Mouse (Mus musculus) heart, embryonic 14.5 days (tissue): ENCODE data around the gene Kat7. TPM values are rescaled to one million over a fixed set of nuclear protein-coding genes. Genes with fewer than 3 reads are reported as not detected.
A peak's percentile ranks its signal among the peaks of the same experiment; 100 is the strongest.

Source experiments
- ATAC-seq: fragments of 200-750 bp; cut with Nextera tagmentation; 2 replicates; pipeline ENCODE4 v1.8.0; 2017; ENCODE audit warnings: low read depth, moderate TSS enrichment; ENCODE audit not compliant: insufficient number of reproducible peaks, insufficient read depth, low FRiP score
- H3K27ac ChIP-seq, 2 experiments: fragments of 200-500 bp in 1 of 2; fragments of 300-500 bp in 1 of 2; sonication (generic) in 1 of 2; replicated peaks in 1 of 2; 2 replicates each; pipeline ENCODE4 v1.5.1; 2012 to 2014; ENCODE audit warnings: low read depth in 2 of 2, low read length in 2 of 2, control low read depth in 1 of 2, mild to moderate bottlenecking in 1 of 2, mixed read lengths in 1 of 2; ENCODE audit not compliant: control insufficient read depth in 1 of 2, insufficient read depth in 1 of 2
- H3K27me3 ChIP-seq: fragments of 300-500 bp; sonication (generic); 2 replicates; pipeline ENCODE4 v1.6.1; 2014; ENCODE audit warnings: mild to moderate bottlenecking, low read length, control low read depth; ENCODE audit not compliant: control insufficient read depth, insufficient read depth
- H3K36me3 ChIP-seq: fragments of 300-500 bp; sonication (generic); 2 replicates; pipeline ENCODE4 v1.6.1; 2014; ENCODE audit warnings: mild to moderate bottlenecking, control low read depth, low read length, mixed read lengths; ENCODE audit not compliant: control insufficient read depth, insufficient read depth
- H3K4me1 ChIP-seq, 2 experiments: fragments of 200-500 bp in 1 of 2; fragments of 300-500 bp in 1 of 2; sonication (generic) in 1 of 2; 2 replicates each; pipeline ENCODE4 v1.6.1; 2012 to 2014; ENCODE audit warnings: low read length in 2 of 2, control low read depth in 1 of 2, mixed read lengths in 1 of 2; ENCODE audit not compliant: control insufficient read depth in 2 of 2, insufficient read depth in 2 of 2
- H3K4me2 ChIP-seq: fragments of 300-500 bp; sonication (generic); 2 replicates; pipeline ENCODE4 v1.6.1; 2014; ENCODE audit warnings: mild to moderate bottlenecking, low read length
- H3K4me3 ChIP-seq, 2 experiments: fragments of 200-500 bp in 1 of 2; fragments of 300-500 bp in 1 of 2; sonication (generic) in 1 of 2; 2 replicates each; pipeline ENCODE4 v1.5.1; 2012 to 2014; ENCODE audit warnings: low read length in 2 of 2, mild to moderate bottlenecking in 2 of 2, control low read depth in 1 of 2, low read depth in 1 of 2, moderate library complexity in 1 of 2; ENCODE audit not compliant: control insufficient read depth in 1 of 2, insufficient read depth in 1 of 2
- H3K9ac ChIP-seq: fragments of 300-500 bp; sonication (generic); 2 replicates; pipeline ENCODE4 v1.6.1; 2014; ENCODE audit warnings: mild to moderate bottlenecking, low read length
- H3K9me3 ChIP-seq: fragments of 300-500 bp; sonication (generic); 2 replicates; pipeline ENCODE4 v1.6.1; 2016; ENCODE audit warnings: low read length, control low read depth; ENCODE audit not compliant: control insufficient read depth
- WGBS: fragments of 180-500 bp; shearing (Covaris S2); extraction: QIAGEN DNeasy Blood & Tissue Kit; methylation state at CpG from one replicate; pipeline ENCODE4 v1.1.7; 2014; 5-methylcytosine and 5-hydroxymethylcytosine counted together
- polyA plus RNA-seq: library from polyadenylated mRNA; unstranded; fragments of >200 nt; fragmentation: Nextera tagmentation; extraction: Ambion mirVana; gene quantifications from 2 replicates; pipeline ENCODE4 v1.2.1, GENCODE M21; 2014

The Kat7 gene
- polyA plus RNA-seq, 1 experiment from 2014 or later, result 45.6 TPM

GRCm38 (mm10) chr11:95259088-95259849 is 50.8 kb downstream of the Kat7 start:
- Histone ChIP-seq H3K4me3 (peak overlapping the region; percentile 56), H3K4me2 (peak overlapping the region; percentile 94), H3K9me3 (no peaks in the 10 kb centered on the region), H3K27me3 (no peaks in the 10 kb centered on the region), H3K27ac (peak overlapping the region; percentile 38 to 63), H3K36me3 (no peaks in the 10 kb centered on the region), H3K4me1 (peaks cover 6 to 8% of the 10 kb centered on the region in 2 experiments; a peak in 2 of 4 replicates), H3K9ac (peak overlapping the region; percentile 75)
- ATAC-seq, result peak; percentile 68
- WGBS, result under 1% methylated on average over 66 of the region's 73 CpGs

- no peaks in the 10 kb centered on the region for H3K36me3 ChIP-seq
- H3K27ac ChIP-seq, result peak overlapping the region in 1 of 2 experiments; percentile 63; a peak in 1 of 4 replicates
- ATAC-seq, result peak; percentile 36; the same call in 1 of the 2 replicates
- H3K4me1 ChIP-seq, result peaks cover 2 to 8% of the 10 kb centered on the region in 2 experiments; a peak in 2 of 4 replicates
- peak overlapping the region; percentile 56 for H3K4me3 ChIP-seq
- H3K9me3 ChIP-seq, result no peaks in the 10 kb centered on the region
- H3K27me3 ChIP-seq, result no peaks in the 10 kb centered on the region
- peak overlapping the region; percentile 94 for H3K4me2 ChIP-seq
- 2% methylated on average over 23 of the region's 26 CpGs for WGBS
- H3K9ac ChIP-seq, result peak overlapping the region; percentile 75
Measured at GRCm38 (mm10) chr11:95258490-95258889, 51.6 kb downstream of the Kat7 start.

- Histone ChIP-seq H3K9ac (no peak overlapping the region), H3K4me1 (peaks cover 2 to 8% of the 10 kb centered on the region in 2 experiments; a peak in 2 of 4 replicates), H3K36me3 (no peaks in the 10 kb centered on the region), H3K4me3 (peak overlapping the region in 1 of 2 experiments; percentile 56; a peak in 1 of 4 replicates), H3K4me2 (peak overlapping the region; percentile 94; the same call in 1 of the 2 replicates), H3K9me3 (no peaks in the 10 kb centered on the region), H3K27ac (no peak overlapping the region), H3K27me3 (no peaks in the 10 kb centered on the region)
- no peak for ATAC-seq
- 53% methylated on average over 4 of the region's 4 CpGs for WGBS
Measured at GRCm38 (mm10) chr11:95257930-95258329, 52.1 kb downstream of the Kat7 start.

GRCm38 (mm10) chr11:95255747-95256146 is 54.3 kb downstream of the Kat7 start:
- Histone ChIP-seq H3K9ac (no peak overlapping the region), H3K4me1 (peaks cover 2 to 8% of the 10 kb centered on the region in 2 experiments; a peak in 1 of 4 replicates), H3K27ac (no peak overlapping the region), H3K4me3 (no peak overlapping the region), H3K9me3 (no peaks in the 10 kb centered on the region), H3K27me3 (no peaks in the 10 kb centered on the region), H3K36me3 (no peaks in the 10 kb centered on the region), H3K4me2 (no peak overlapping the region)
- 69% methylated on average over 6 of the region's 6 CpGs for WGBS
- no peak for ATAC-seq

- Histone ChIP-seq H3K9ac (no peak overlapping the region), H3K27me3 (no peaks in the 10 kb centered on the region), H3K27ac (no peak overlapping the region), H3K4me2 (no peak overlapping the region), H3K36me3 (no peaks in the 10 kb centered on the region), H3K4me1 (peaks cover 9 to 17% of the 10 kb centered on the region in 2 experiments), H3K4me3 (no peak overlapping the region), H3K9me3 (no peaks in the 10 kb centered on the region)
- 75% methylated on average over 8 of the region's 8 CpGs for WGBS
- no peak for ATAC-seq
Measured at GRCm38 (mm10) chr11:95254165-95254564, 55.9 kb downstream of the Kat7 start.

- 84% methylated on average over 6 of the region's 6 CpGs for WGBS
- Histone ChIP-seq H3K9ac (no peak overlapping the region), H3K27me3 (no peaks in the 10 kb centered on the region), H3K27ac (no peak overlapping the region), H3K4me1 (peaks cover 8 to 9% of the 10 kb centered on the region in 2 experiments), H3K4me2 (no peak overlapping the region), H3K36me3 (no peaks in the 10 kb centered on the region), H3K4me3 (no peak overlapping the region), H3K9me3 (no peaks in the 10 kb centered on the region)
- ATAC-seq, result no peak
Measured at GRCm38 (mm10) chr11:95252104-95252503, 57.9 kb downstream of the Kat7 start.

GRCm38 (mm10) chr11:95251295-95251694 is 58.8 kb downstream of the Kat7 start:
- Histone ChIP-seq H3K36me3 (no peaks in the 10 kb centered on the region), H3K27me3 (no peaks in the 10 kb centered on the region), H3K9ac (no peak overlapping the region), H3K9me3 (no peaks in the 10 kb centered on the region), H3K4me2 (no peak overlapping the region), H3K27ac (no peak overlapping the region), H3K4me3 (no peak overlapping the region), H3K4me1 (peaks cover 8 to 9% of the 10 kb centered on the region in 2 experiments)
- ATAC-seq, result no peak
- WGBS, result 4% methylated on average over 11 of the region's 11 CpGs
